Mouse (Mus musculus): ENCODE measurements around the gene Eva1c. TPM values are rescaled to one million over a fixed set of nuclear protein-coding genes. Genes with fewer than 3 reads are reported as not detected.

Gene Eva1c
- total and polyA plus RNA-seq, 3 experiments, result not detected

DNA sequence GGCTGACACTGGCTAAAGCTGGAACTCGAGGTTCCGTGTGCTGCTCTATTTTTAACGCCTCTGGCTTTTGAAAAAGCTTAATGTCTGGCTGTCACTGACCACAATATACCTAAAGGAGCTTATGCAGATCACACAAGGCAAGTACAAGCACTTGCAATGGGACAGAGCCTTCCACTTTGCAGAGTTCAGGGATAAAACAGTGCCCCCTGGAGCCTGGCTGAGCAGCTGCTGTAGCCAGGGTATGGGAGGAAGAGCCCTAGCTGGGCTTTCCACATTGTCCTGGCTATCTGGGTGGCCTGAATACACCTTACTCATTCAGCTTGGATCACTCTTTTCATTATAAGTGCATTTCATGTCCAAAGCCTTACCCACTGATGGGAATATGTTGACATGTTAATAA is 24.6 kb upstream of the Eva1c start:
- H3K4me3 ChIP-seq (replicated peaks in 1 of 3; ENCODE audit: low read depth in 2 of 3, low read length in 2 of 3, poor library complexity in 1 of 3), result no peak overlapping the region
- H3K4me2 ChIP-seq (ENCODE audit: insufficient read depth, low read depth, poor library complexity, severe bottlenecking), result no peak overlapping the region
- in situ Hi-C loops (cut with MboI; ENCODE audit: low pct_ligation_motif_present, low pct_unique_long_range_greater_than_20kb, low sequenced_read_pairs) (no loop called here), dilution Hi-C loops (cut with MboI; ENCODE audit: extremely low pct_ligation_motif_present, extremely low pct_unique_long_range_greater_than_20kb, low sequenced_read_pairs) (no loop called here)
- no peaks in the 10 kb centered on the region for H3K9me3 ChIP-seq (replicated peaks; ENCODE audit: low read length)
- H3K36me3 ChIP-seq (replicated peaks in 1 of 2; ENCODE audit: control insufficient read depth in 1 of 2, insufficient read depth in 1 of 2, low read length in 1 of 2), result peaks cover 51 to 92% of the 10 kb centered on the region in 2 experiments
- H3K9ac ChIP-seq (ENCODE audit: insufficient read depth, low read depth), result no peak overlapping the region
- peak; percentile 38 for DNase-seq (ENCODE audit: extremely low read depth)
- peaks cover 11 to 16% of the 10 kb centered on the region in 2 experiments for H3K4me1 ChIP-seq (ENCODE audit: control insufficient read depth in 1 of 2, insufficient read depth in 2 of 2)
- no peaks in the 10 kb centered on the region for H3K79me2 ChIP-seq (replicated peaks; ENCODE audit: control insufficient read depth, extremely low read depth, insufficient read depth, poor library complexity, severe bottlenecking)
- no peaks in the 10 kb centered on the region for H3K27me3 ChIP-seq (replicated peaks)
- H3K27ac ChIP-seq (ENCODE audit: insufficient read depth, low read depth), result no peak overlapping the region
- peak; percentile 38 to 70; a peak in 3 of 4 replicates for TF ChIP-seq CTCF (conservative IDR thresholded peaks at IDR 0.05 in 1 of 2, IDR thresholded peaks at IDR 0.05 in 1 of 2; ENCODE audit: low read depth in 2 of 2, low read length in 2 of 2)
- TF ChIP-seq RAD21 (IDR thresholded peaks at IDR 0.05; ENCODE audit: low read depth, low read length), result peak; percentile 30
- TF ChIP-seq USF2 (conservative IDR thresholded peaks at IDR 0.05; ENCODE audit: low read depth, low read length), result no peak
- TF ChIP-seq SMC3 (IDR thresholded peaks at IDR 0.05; ENCODE audit: low read depth, low read length), result peak; percentile 46

GRCm38 (mm10) chr16:90804466-90804865 is 22.1 kb upstream of the Eva1c start:
- Histone ChIP-seq H3K9me3 (replicated peaks; ENCODE audit: low read length) (no peaks in the 10 kb centered on the region), H3K4me2 (ENCODE audit: insufficient read depth, low read depth, poor library complexity, severe bottlenecking) (no peak overlapping the region), H3K27me3 (replicated peaks) (no peaks in the 10 kb centered on the region), H3K79me2 (replicated peaks; ENCODE audit: control insufficient read depth, extremely low read depth, insufficient read depth, poor library complexity, severe bottlenecking) (peaks cover 17% of the 10 kb centered on the region), H3K36me3 (replicated peaks in 1 of 2; ENCODE audit: control insufficient read depth in 1 of 2, insufficient read depth in 1 of 2, low read length in 1 of 2) (peaks cover 49 to 82% of the 10 kb centered on the region in 2 experiments), H3K27ac (ENCODE audit: insufficient read depth, low read depth) (no peak overlapping the region), H3K9ac (ENCODE audit: insufficient read depth, low read depth) (no peak overlapping the region), H3K4me1 (ENCODE audit: control insufficient read depth in 1 of 2, insufficient read depth in 2 of 2) (peaks cover 7 to 17% of the 10 kb centered on the region in 2 experiments; a peak in 3 of 4 replicates), H3K4me3 (replicated peaks in 1 of 3; ENCODE audit: low read depth in 2 of 3, low read length in 2 of 3, poor library complexity in 1 of 3) (no peak overlapping the region)
- in situ Hi-C loops (cut with MboI; ENCODE audit: low pct_ligation_motif_present, low pct_unique_long_range_greater_than_20kb, low sequenced_read_pairs), result no loop called here
- no peak for TF ChIP-seq JUND (conservative IDR thresholded peaks at IDR 0.05; ENCODE audit: low read depth, low read length)
- TF ChIP-seq CHD1 (IDR thresholded peaks at IDR 0.05; ENCODE audit: low read depth, low read length), result no peak
- TF ChIP-seq E2F4 (IDR thresholded peaks at IDR 0.05; ENCODE audit: insufficient replicate concordance, low read depth, low read length), result no peak
- TF ChIP-seq BHLHE40 (IDR thresholded peaks at IDR 0.05; ENCODE audit: low read depth, low read length), result no peak
- TF ChIP-seq ZNF384 (IDR thresholded peaks at IDR 0.05; ENCODE audit: low read depth, low read length), result no peak
- dilution Hi-C loops (cut with MboI; ENCODE audit: extremely low pct_ligation_motif_present, extremely low pct_unique_long_range_greater_than_20kb, low sequenced_read_pairs), result no loop called here
- no peak for DNase-seq (ENCODE audit: extremely low read depth)

GRCm38 (mm10) chr16:90809975-90810715 is 16.4 kb upstream of the Eva1c start, which contains the start of gene Urb1:
Gene Urb1, minus strand, starts transcription at chr16:90810413.
- DNase-seq (ENCODE audit: extremely low read depth), result peak; percentile 98
- H3K36me3 ChIP-seq (replicated peaks in 1 of 2; ENCODE audit: control insufficient read depth in 1 of 2, insufficient read depth in 1 of 2, low read length in 1 of 2), result peaks cover 10 to 26% of the 10 kb centered on the region in 2 experiments
- dilution Hi-C loops (cut with MboI; ENCODE audit: extremely low pct_ligation_motif_present, extremely low pct_unique_long_range_greater_than_20kb, low sequenced_read_pairs), result no loop called here
- H3K27me3 ChIP-seq (replicated peaks), result peaks cover 20% of the 10 kb centered on the region
- H3K27ac ChIP-seq (ENCODE audit: insufficient read depth, low read depth), result no peak within 1 kb of the TSS
- H3K9ac ChIP-seq (ENCODE audit: insufficient read depth, low read depth), result peak within 1 kb of the TSS; percentile 73
- H3K79me2 ChIP-seq (replicated peaks; ENCODE audit: control insufficient read depth, extremely low read depth, insufficient read depth, poor library complexity, severe bottlenecking), result peaks cover 21% of the 10 kb centered on the region
- in situ Hi-C loops (cut with MboI; ENCODE audit: low pct_ligation_motif_present, low pct_unique_long_range_greater_than_20kb, low sequenced_read_pairs), result no loop called here
- peak within 1 kb of the TSS; percentile 92 to 98 (median 93) for H3K4me3 ChIP-seq (replicated peaks in 1 of 3; ENCODE audit: low read depth in 2 of 3, low read length in 2 of 3, poor library complexity in 1 of 3)
- H3K9me3 ChIP-seq (replicated peaks; ENCODE audit: low read length), result no peaks in the 10 kb centered on the region
- H3K4me2 ChIP-seq (ENCODE audit: insufficient read depth, low read depth, poor library complexity, severe bottlenecking), result peak within 1 kb of the TSS; percentile 91
- H3K4me1 ChIP-seq (ENCODE audit: control insufficient read depth in 1 of 2, insufficient read depth in 2 of 2), result peaks cover 5 to 23% of the 10 kb centered on the region in 2 experiments
- TF ChIP-seq ZNF384 (IDR thresholded peaks at IDR 0.05; ENCODE audit: low read depth, low read length) (no peak), CTCF (conservative IDR thresholded peaks at IDR 0.05 in 1 of 2, IDR thresholded peaks at IDR 0.05 in 1 of 2; ENCODE audit: low read depth in 2 of 2, low read length in 2 of 2) (no peak), MAFK (IDR thresholded peaks at IDR 0.05; ENCODE audit: insufficient replicate concordance, low read length) (no peak), ZKSCAN1 (IDR thresholded peaks at IDR 0.05; ENCODE audit: borderline replicate concordance, low read depth, low read length) (no peak), RAD21 (IDR thresholded peaks at IDR 0.05; ENCODE audit: low read depth, low read length) (no peak; the same call in 1 of the 2 replicates), KAT2A (IDR thresholded peaks at IDR 0.05; ENCODE audit: insufficient replicate concordance, low read length) (0 out of 2 replicates have a peak, but pooled peaks have one; percentile 10), USF2 (conservative IDR thresholded peaks at IDR 0.05; ENCODE audit: low read depth, low read length) (no peak), PAX5 (IDR thresholded peaks at IDR 0.05; ENCODE audit: low read length) (no peak), CHD1 (IDR thresholded peaks at IDR 0.05; ENCODE audit: low read depth, low read length) (no peak), HCFC1 (IDR thresholded peaks at IDR 0.05; ENCODE audit: low read depth, low read length) (peak; percentile 79), SMC3 (IDR thresholded peaks at IDR 0.05; ENCODE audit: low read depth, low read length) (no peak), NELFE (IDR thresholded peaks at IDR 0.05; ENCODE audit: low read depth, low read length) (peak; percentile 89), GABPA (IDR thresholded peaks at IDR 0.05; ENCODE audit: insufficient replicate concordance, low read depth, low read length) (no peak), POLR2AphosphoS2 (IDR thresholded peaks at IDR 0.05; ENCODE audit: low read depth, low read length) (peak; percentile 58; the same call in 1 of the 2 replicates), RCOR1 (conservative IDR thresholded peaks at IDR 0.05; ENCODE audit: low read depth, low read length) (0 out of 2 replicates have a peak, but pooled peaks have one; percentile 40), TBP (conservative IDR thresholded peaks at IDR 0.05; ENCODE audit: low read depth, low read length) (peak; percentile 84), MXI1 (IDR thresholded peaks at IDR 0.05; ENCODE audit: low read depth, low read length) (peak; percentile 98), CHD2 (IDR thresholded peaks at IDR 0.05; ENCODE audit: low read length) (0 out of 2 replicates have a peak, but pooled peaks have one; percentile 57), MAX (IDR thresholded peaks at IDR 0.05; ENCODE audit: low read length) (peak; percentile 47), E2F4 (IDR thresholded peaks at IDR 0.05; ENCODE audit: insufficient replicate concordance, low read depth, low read length) (0 out of 2 replicates have a peak, but pooled peaks have one; percentile 47)
